Mouse (Mus musculus) gastrocnemius, postnatal 36 days (tissue): Measurements from ENCODE around the gene Scube1. TPM values are rescaled to one million over a fixed set of nuclear protein-coding genes. Genes with fewer than 3 reads are reported as not detected.

Experiments used
- DNase-seq, 2 experiments: peaks; one replicate each; pipeline ENCODE4 v3.0.0; 2022
- intact Hi-C: fragments of 180-260 bp; cut with DNase I; formaldehyde crosslinking; loops from one replicate; pipeline ENCODE4 v1.15.1; 2025
- total RNA-seq, 2 experiments: library from RNA; stranded (reverse); gene quantifications; 2 replicates each; pipeline ENCODE4 v1.2.3; 2021

The Scube1 gene
- total RNA-seq, 2 experiments from 2014 or later = 0.38 to 0.76 TPM

DNA sequence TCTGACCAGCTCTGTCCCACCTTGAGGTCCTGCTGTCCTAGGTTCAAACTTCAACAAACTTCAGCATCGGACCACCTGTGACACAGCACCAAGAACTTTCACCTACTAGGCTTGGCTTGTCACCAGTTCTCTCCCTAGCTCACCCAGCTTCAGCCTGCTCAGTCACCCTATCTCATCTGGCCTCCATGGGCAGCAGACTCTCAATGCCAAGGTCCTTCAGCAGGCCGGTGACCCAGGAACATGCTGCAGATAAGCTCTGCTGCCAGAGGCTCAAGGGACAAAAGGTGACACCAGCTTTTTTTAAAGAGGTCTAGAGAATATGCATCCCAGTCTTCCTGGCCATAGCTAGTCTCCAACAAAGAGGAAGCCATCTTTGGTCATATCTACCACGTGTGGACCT, 48.5 kb downstream of the Scube1 start:
- DNase-seq = no peak
- intact Hi-C loops = no loop called here

DNA sequence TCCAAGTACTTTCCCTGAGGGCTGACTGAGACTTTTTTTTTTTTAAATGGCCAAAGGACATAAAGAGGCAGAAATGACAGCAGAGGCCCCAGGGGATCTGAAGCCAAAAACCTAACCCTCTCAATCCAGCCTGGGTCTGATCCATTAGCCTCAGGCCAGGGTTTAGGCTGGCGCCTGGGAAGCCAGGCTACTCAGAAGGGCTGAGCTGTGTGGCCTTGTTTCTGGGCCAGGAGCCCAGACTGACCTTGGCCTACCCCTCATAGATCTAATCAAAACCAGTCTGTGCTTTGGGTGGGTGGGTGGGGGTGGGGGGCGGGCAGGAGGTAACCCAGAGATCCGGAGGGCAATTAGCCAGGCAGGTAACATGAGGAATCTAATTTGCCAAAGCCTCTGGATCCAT, 51.2 kb downstream of the Scube1 start:
- DNase-seq = no peak
- intact Hi-C loops = no loop called here

DNA sequence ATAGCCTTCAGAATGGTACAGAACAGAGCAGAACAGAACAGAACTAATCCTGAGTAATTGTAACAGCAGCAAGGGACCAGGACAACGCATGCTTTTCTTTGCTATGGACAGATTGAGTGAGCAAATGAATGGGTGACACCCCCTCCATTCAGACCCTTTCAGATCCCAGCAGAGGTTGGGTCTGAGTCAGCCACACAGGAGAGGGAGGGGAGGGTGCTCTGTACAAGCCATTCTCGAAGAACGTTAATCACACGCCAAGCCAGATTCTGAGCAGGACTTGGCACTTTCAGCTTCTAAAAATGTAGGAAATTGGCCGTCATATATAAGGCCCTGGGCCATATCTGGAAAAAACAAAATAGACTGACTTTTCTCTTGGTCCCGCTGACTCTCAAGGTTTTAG, 57.3 kb downstream of the Scube1 start:
- DNase-seq = no peak

DNA sequence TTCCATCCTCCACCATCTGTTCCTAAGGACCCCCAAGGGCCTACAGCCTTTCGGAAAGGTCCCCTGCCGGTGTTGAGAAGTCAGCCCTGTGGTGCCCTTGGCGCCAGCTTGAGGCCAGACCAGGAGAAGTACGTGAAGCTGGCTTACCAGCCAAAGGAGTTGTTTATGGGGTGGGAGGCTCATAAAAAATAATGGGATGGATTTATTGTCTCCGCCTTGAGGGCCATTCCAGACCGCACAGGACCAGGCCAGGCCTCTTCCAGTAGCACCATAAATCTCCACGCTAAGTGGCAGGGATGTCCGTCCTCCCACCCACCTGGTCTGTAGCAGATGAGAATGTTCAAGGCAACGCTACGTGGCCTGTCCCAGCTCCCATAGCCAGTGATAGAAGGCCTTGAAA, 58.4 kb downstream of the Scube1 start:
- intact Hi-C loops = no loop called here
- DNase-seq = no peak

More for the DNA sequence above, 57.3 kb downstream of the Scube1 start:
- intact Hi-C loops = no loop called here

DNA sequence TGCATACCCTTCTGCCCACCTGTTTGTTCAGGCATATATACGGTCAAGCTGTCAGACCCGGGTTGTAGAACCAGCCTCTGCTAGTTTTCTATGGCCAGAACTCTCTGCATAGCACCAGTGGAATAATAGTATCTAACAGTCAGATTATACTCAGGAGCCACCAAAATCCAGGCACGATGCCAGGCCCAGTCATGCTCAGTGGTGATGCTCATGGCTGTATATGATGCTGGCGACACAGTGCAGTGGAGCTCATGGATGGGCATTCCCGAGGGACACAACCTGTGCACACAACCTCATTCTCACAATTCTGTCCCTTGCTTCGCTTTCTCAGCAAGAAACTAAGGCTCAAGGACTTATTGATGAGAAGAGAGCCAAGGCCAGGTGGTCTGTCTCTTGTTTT, 58.8 kb downstream of the Scube1 start:
- intact Hi-C loops = loop anchor here (2.0 kb wide), 1 partner anchor 61 kb away; no protein-coding TSS in a partner anchor
- DNase-seq = no peak

DNA sequence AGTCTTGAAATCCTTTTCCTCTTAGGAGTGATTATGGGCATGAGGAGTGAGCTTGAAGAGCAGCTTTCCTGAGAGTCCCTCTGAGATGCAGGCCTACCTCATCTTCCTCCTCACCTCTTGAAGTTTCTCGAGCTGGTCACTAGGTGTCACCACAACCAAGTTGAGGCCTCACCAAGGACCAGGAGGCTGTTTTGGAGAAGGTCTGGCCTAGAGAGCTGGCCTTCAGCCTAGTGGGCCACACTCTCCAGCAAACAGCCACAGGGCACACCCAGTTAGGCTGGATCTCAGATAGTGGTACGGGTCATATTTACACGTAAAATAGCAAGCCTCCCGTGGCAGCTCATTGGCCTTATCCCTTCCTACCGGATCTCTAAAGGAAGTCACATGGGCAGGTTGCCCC, 60.1 kb downstream of the Scube1 start:
- intact Hi-C loops = loop anchor here (2.0 to 5.0 kb wide), 2 partner anchors 62 to 393 kb away; no protein-coding TSS in a partner anchor
- peak; percentile 47 to 49 for DNase-seq

DNA sequence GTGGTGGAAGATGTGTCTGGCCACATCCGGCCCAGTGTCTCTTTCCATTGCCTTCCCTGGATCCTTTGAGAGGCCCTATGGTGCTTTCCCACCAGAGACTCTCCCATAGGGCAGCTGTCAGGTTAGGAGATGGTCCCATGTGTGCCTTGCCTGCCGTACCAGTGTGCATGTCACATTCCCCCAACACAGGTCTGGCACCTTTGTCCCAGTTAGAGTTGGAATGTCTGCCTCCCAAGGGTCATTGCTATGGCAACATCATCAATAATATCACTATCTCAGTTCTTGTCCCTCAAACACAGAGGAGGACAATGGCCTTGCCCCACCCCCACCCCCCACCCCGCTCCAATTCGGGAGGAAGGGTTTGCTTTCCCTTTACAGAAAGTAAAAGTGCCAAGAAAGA, 61.8 kb downstream of the Scube1 start:
- intact Hi-C loops = loop anchor here (5.0 kb wide), 1 partner anchor 394 kb away; no protein-coding TSS in a partner anchor
- no peak for DNase-seq

DNA sequence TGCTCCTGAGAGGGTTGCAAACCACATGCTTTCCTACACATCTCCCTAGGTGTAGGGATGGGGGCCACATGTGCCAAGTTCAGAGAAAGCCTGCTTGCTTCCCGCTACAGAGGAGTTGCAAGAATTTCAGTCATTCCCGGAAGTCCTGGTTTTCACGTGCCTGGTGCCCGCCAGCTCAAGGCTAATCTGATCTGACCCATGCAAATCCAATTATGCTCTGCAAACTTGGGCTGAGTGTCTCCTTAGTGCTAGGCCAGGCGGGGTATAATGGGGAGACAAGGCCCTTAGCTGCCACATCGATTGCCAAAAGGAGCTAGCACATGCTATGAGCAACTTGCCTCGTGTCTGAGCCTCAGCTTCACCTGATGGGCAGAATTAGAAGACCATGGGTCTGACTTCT, 62.7 kb downstream of the Scube1 start:
- intact Hi-C loops = loop anchor here (5.0 kb wide), 1 partner anchor 395 kb away; no protein-coding TSS in a partner anchor
- no peak for DNase-seq

DNA sequence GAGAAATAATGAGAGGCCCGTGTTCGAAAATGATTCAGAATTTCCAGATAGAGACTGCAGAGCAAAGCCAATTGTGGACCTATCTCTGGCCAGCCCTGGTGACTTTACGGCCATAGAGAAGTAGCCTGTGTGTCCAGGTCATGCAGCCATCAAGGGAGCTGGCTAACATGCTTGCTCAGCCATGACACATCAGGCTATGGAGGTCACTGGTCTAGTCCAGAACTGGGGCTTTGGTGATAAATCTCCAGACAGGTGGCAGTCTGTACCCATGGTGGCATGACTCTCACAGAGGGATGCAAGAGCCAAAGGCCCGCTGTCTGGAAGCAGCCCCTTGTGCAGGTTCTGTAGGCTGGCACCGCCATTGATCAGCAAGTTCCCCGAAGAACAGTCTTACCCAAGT, 82.3 kb downstream of the Scube1 start:
- no peak for DNase-seq
- intact Hi-C loops = no loop called here

DNA sequence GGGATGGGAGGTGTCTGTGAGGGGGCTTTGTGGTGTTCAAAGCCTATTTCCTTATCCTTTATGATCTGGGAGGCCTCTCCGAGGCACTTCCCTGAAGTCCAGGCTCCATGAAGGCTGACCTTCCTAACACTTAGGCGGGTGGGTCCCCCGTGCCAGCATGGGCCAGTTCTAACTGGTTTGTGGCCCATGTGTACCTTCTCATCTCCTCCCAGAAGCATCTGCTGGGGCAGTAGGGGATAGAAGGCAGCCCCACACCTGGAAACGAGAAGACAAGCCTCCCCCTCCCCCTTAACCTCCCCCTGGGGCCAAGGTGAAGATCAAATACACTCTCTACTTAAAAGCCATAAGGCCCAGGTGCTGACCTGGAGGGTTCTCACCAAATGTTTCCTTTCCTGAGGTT, 84.6 kb downstream of the Scube1 start:
- intact Hi-C loops = no loop called here
- no peak for DNase-seq

DNA sequence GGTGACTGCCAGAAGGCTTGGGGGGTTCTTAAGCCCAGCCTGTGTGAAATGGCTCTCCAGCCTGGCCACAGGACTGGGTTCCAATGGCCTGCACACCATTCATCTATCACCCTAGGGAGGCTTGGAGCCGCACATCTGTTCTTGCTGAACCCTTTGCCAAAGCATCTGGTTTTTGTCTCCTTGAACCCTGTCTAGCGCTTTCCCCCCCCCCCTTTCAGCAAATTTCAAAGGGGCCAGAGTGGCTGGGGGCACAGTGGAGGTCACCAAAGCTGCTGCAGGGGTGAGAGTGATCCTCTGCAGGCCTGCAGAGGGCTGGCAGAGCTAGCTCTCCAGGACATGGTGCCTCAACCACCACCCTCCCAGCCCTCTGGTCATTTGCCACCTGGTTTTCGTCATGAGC, 85.7 kb downstream of the Scube1 start:
- intact Hi-C loops = no loop called here
- DNase-seq = no peak

DNA sequence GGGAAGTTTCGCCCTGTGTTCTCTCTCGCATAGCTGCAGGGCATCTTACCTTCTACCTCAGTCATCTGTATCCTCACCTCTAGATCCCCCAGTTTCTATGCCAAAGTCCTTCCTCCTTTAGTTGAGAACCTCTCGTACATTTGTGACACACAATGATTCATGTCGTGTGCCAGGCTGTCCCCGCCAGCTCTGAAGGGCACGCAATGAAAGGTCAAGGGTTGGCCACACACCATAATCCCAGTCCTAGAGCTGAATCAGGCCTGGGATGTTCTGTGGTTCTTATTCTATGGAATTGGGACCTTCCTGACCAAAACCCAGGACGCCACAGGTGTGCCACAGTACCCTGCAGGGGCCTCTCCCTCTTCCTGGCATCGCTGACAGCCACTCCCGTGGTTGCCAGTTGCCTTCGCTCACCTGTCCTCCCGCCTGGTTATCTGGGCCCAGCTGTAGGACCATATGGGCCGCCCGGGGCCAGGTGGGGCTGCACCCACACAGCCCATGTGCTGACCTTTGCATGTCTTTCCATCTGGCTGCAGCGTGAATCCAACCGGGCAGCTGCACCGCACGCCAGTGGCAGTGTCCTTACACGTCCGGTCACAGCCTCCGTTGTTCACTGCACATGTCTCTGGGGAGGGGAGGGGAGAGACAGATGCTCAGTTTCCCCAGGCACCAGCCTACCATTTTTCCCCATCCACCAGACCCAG, 86.5 kb downstream of the Scube1 start:
- intact Hi-C loops = no loop called here

DNA sequence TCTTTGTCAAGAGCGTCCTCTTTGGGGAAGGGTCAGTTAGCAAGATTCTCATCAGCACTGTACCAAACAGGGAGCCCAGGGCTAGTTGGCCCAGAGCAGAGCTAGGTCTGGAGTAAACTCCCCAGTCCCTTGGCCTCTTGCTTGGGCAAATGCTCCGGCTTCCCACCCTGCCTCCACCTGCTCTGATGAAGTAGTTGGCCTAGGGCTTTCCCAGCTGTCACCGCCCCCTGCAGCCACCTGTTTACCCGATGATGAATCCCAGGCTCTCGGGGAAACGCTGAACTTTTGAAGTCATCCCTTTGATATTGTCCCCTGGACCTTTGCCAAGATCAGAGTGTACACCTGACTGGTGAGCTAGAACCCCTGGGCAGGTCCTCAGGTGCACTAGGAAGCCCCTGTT, 88.1 kb downstream of the Scube1 start:
- no peak for DNase-seq
- intact Hi-C loops = no loop called here

More for the DNA sequence above, 86.5 kb downstream of the Scube1 start:
- no peak for DNase-seq

DNA sequence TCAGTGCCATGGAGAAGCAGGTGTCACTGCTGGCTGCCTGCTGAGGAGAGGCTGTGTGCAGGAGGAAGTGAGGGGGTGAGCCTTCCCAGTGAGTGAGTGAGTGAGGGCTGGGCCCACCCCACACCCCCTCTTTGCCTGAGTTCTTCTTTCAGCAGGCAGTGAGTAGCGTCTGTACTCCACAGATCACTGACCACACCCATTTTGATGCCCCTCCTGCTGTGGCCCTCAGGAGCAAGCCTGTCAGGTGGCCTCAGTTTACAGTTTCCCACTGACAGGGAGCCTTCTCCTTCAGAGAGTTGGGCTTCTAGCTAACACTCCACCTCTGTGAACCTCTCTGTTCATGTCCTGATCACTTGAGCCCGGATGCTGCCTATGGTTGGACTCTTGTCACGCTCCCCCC, 89.6 kb downstream of the Scube1 start:
- intact Hi-C loops = no loop called here
- no peak for DNase-seq

DNA sequence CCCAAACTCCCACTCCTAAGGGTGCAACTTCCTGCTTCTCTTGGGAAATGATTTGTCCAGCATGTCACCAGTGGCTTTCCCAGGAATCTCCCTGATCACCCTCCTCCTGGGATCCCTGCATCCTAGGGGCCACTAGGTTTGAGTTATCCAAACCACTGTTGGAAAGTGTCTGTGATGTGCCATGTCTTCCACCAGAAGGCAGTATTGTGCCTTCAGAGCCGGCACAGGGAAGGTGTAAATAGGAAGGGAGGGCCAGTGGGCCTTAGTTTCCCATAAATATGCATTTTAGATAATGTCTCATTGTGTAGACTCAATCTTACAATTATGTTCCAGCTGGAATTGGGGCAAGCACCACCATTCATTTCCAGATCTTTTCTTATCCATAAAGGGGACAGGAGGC, 90.7 kb downstream of the Scube1 start:
- intact Hi-C loops = no loop called here
- DNase-seq = no peak

DNA sequence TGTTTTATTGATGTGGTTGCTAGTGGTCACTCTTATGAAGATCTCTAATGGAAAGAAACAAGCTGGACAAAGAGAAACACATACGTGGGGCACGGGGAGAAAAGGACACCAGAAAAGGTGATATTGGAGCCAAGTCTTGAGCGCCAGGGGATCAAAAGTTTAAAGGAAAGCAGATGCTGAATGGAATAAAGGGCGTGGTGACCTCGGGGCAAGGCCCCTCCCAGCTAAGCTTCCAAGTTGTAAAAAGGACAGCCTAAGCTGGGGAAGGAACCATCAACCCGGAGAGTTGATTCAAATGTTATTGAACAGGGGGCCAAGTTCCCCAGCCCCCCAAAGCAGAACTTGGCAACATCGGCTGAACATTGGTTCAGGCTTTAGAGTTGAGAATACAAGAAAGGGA, 93.8 kb downstream of the Scube1 start:
- intact Hi-C loops = no loop called here
- DNase-seq = no peak

DNA sequence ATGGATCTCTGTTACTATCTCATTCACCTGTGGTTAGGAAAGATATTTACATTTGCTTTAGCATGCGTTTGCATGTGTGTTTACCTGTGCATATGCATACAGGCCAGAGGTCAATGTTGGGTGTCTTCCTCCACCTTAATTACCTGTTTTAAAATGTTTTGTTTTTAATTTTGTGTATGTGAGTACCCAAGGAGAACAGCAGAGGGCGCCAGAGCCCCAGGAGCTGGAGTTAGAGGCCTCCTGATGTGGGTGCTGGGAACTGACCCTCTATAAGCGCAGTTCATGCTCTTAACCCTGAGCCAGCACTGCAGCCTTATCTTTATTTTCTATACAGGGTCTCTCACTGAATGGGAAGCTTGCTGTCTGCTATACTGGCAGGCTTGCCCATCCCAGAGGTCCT, 95.1 kb downstream of the Scube1 start:
- intact Hi-C loops = no loop called here
- DNase-seq = no peak

DNA sequence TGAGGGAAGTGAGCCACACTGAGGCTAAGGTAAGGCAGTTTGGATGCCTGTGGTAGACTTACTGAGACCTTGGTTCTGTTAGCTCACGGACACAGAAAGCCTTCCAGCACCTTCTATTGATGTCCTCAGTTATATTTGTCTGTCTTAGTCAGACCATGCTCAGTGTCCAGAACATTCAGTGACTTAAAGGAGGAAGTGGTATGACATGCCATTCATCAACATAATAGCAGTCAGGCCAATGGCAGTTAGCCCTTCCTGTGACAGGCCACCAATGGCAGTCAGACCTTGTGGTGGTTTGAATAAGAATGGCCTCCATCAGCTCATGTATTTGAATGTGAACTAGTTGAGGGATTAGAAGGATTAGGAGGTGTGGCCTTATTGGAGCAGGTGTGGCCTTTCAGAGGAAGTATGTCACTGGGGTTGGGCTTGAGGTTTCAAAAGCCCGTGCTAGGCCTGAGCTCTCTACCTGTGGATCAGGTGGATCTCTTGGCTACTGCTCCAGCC, 98.6 kb downstream of the Scube1 start:
- DNase-seq = no peak
- intact Hi-C loops = no loop called here

DNA sequence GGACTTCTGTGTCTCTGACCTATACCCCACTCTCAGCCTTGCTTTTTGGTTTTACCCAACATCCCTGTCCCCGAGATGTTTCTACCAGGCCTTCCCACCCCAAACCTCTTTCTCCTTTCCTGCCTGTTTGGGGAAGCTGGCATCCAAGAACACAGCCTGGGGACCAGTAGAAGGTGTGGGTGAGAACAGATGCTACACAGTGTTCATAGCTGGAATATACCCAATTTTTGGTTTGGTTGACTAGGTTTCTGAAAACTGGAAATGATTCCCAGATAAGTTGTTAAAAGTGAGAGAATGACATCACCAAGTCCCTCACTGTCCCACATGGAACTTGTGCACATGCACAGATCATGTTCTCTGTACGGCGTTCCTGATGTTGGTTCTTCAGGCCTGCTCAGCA, 109.6 kb downstream of the Scube1 start:
- no peak for DNase-seq

DNA sequence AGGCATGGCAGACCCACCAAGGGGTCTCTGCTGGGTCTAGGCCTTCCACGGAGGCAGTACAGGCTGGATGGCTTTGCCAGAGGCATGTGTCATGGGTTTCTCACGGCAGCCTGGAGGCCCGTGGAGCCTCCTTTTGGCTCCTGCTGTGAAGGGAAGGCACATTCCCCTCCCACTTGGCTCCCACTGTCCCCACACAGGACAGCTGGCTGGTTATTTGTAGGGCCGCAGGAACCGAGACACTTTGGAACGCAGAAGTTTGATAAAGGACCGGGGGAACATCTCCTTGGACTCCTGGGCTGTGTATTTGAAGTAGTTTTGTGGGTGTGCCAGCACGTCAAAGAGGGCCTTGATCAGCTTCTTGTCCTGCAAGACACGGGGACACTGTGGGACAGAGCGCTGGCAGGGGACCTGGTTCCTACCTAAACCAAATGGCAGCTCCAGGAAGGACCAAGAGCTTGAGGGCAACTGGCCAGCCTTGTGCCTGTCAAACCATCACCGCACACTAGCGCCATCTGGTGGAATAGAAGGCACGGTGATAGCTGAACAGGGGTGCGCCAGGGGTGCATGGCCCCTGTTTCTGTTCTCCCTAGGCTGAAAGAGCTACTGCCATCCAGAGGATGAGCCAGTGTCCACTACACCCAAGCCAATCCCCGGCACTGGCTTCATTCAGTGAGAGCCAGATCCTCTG, 117.6 kb downstream of the Scube1 start:
- intact Hi-C loops = loop anchor here (10.0 kb wide), 1 partner anchor 222 kb away; no protein-coding TSS in a partner anchor
- DNase-seq = peak; percentile 61 to 63

More for the DNA sequence above, 109.6 kb downstream of the Scube1 start:
- intact Hi-C loops = no loop called here

DNA sequence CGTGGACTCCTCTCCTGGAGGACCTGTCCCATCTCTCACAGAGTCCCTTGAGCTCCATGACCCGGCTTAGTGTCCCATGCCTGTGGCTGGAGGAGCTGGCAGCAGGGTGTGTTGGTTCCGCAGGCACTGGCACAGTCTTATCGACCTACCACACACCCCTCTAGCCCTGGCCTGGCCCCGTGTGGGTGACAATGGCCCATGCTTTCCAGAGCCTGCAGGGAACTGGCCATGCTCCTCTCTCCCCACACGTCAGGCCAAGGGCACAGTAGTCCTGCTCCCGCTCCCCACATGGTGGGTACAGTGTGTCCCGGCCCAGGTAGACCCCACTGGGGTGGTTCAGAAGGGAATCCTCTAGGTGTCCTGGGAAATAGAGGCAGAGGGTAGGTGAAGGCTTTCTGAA, 118.1 kb downstream of the Scube1 start:
- intact Hi-C loops = loop anchor here (10.0 kb wide), 1 partner anchor 222 kb away; no protein-coding TSS in a partner anchor

DNA sequence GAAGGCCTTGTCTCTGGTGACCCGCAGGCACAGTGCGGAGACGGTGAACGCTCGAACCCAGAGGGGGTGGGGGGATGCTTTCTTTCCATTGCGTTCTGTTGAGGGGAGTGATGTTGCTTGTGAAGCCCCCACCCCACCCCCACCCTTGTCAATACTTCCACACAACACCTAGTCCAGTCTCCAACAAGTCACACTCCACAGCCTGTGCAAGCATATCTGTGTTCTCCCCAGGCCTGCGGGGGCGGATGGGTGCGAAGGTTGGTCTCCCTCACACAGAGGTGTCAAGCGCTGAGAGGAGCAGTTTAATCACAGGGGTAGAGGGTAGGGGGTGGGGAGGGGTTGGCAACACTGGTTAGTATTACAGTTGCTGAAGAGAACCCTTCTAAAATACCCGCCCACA, 118.6 kb downstream of the Scube1 start:
- intact Hi-C loops = loop anchor here (10.0 kb wide), 1 partner anchor 221 kb away; no protein-coding TSS in a partner anchor
- DNase-seq = no peak

More for the DNA sequence above, 118.1 kb downstream of the Scube1 start:
- no peak for DNase-seq
